Comparison of ENCODE assay signal across 24 mouse cellular contexts in the genomic region with DNA sequence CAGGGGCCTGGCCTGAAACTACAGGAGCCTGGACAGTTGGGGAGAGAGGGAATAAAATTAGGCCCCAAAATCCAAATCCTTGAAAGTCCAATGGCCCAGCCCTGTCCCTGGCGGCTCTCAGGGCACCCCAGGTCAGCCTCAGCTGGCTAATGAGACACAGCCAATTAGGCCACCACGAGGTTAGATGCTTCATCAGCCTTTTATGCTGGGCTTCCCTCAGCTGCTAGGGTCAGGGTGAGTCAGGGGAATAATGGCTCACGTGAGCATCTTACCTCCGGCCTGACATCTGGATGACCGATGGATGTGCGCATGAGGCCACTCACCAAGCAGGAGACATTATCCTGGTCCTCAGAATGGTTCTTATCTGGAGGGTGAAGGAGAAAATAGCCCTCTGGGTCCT. TPM values are rescaled to one million over a fixed set of nuclear protein-coding genes. Genes with fewer than 3 reads are reported as not detected.
DNase-seq lines count a peak whose midpoint lies in the region; ATAC-seq and TF ChIP-seq lines count a peak whose summit lies in the region.
"Had no signal": no experiment of that assay in that cellular context is flagged by ENCODE, and none has a peak within 500 bp of the region (broad histone marks: within the 10 kb centered on the region; RNA-seq: fewer than 3 reads in every experiment).

No protein-coding gene starts in this region.

- no peak overlapping the region for H3K9ac ChIP-seq in forebrain, embryonic 16.5 days (replicated peaks; ENCODE audit: low read depth, low read length)
- no peak overlapping the region for H3K9ac ChIP-seq in neural tube, embryonic 11.5 days (ENCODE audit: low read length)
- H3K9ac ChIP-seq: embryonic facial prominence, embryonic 13.5 days; heart, embryonic 13.5 days; limb, embryonic 13.5 days; liver, embryonic 15.5 days had no signal

- TF ChIP-seq CTCF in kidney, adult 2 months (conservative IDR thresholded peaks at IDR 0.05; ENCODE audit: insufficient read depth, insufficient read length, low read depth, low read length), result no peak

- no peak for DNase-seq in forebrain, embryonic 10.5 days (ENCODE audit: extremely low spot score, low spot score)
- DNase-seq in kidney, adult 2 months, result peak; percentile 48
- DNase-seq in kidney, adult 18-20 months, result no peak
- DNase-seq in neural tube, embryonic 11.5 days (ENCODE audit: low spot score), result peak; percentile 57
- no peak for DNase-seq in neural tube, embryonic 10.5 days (ENCODE audit: extremely low spot score, low spot score)
- peak; percentile 55 for DNase-seq in retina, postnatal 1 day
- DNase-seq in left cerebral cortex, postnatal 36 days (ENCODE audit: low spot score in 2 of 2), result no peak
- DNase-seq: adrenal gland, adult 2 months; cerebellum, adult 9-11 months; gastrocnemius, postnatal 10 days; heart, adult 18-20 months; right cerebral cortex, postnatal 25 days; thymus, adult 18-20 months had no signal

- ATAC-seq in forebrain, embryonic 16.5 days, result no peak
- no peak for ATAC-seq in neural tube, embryonic 11.5 days (ENCODE audit: insufficient read depth, low FRiP score, low TSS enrichment)
- ATAC-seq: inflammation-experienced regulatory T-cells, adult 6 months had no signal

- H3K4me3 ChIP-seq in forebrain, embryonic 10.5 days, result peak overlapping the region; percentile 92
- H3K4me3 ChIP-seq in forebrain, embryonic 16.5 days (replicated peaks; ENCODE audit: low read length), result no peak overlapping the region
- H3K4me3 ChIP-seq in kidney, adult 2 months (ENCODE audit: insufficient read depth, low read depth, low read length), result no peak overlapping the region
- H3K4me3 ChIP-seq in neural tube, embryonic 11.5 days (ENCODE audit: low read depth, low read length), result no peak overlapping the region
- H3K4me3 ChIP-seq: embryonic facial prominence, embryonic 13.5 days; heart, embryonic 13.5 days; limb, embryonic 13.5 days; liver, embryonic 15.5 days had no signal

- intact Hi-C loops in left cerebral cortex, postnatal 36 days (cut with DNase I), result no loop called here

- 38% methylated on average over 6 of the region's 6 CpGs for WGBS in forebrain, embryonic 10.5 days
- 38% methylated on average over 6 of the region's 6 CpGs for WGBS in forebrain, embryonic 16.5 days
- 69% methylated on average over 6 of the region's 6 CpGs for WGBS in kidney, adult 2 months
- 51% methylated on average over 6 of the region's 6 CpGs for WGBS in neural tube, embryonic 11.5 days

- no peak for TF ChIP-seq POLR2A in kidney, adult 2 months (IDR thresholded peaks at IDR 0.05; ENCODE audit: low read depth, low read length)

- H3K27me3 ChIP-seq in forebrain, embryonic 10.5 days (ENCODE audit: poor library complexity, severe bottlenecking), result peaks cover 63% of the 10 kb centered on the region
- 0 out of 2 replicates have a peak, but pooled peaks cover 3% of the 10 kb centered on the region for H3K27me3 ChIP-seq in forebrain, embryonic 16.5 days (replicated peaks; ENCODE audit: control insufficient read depth, insufficient read depth, low read length)
- no peaks in the 10 kb centered on the region for H3K27me3 ChIP-seq in kidney, adult 2 months (replicated peaks; ENCODE audit: control insufficient read depth, insufficient read depth, low read length)
- H3K27me3 ChIP-seq in neural tube, embryonic 11.5 days (ENCODE audit: control insufficient read depth, insufficient read depth, low read length), result no peaks in the 10 kb centered on the region

- H3K9me3 ChIP-seq in forebrain, embryonic 10.5 days, result no peaks in the 10 kb centered on the region
- no peaks in the 10 kb centered on the region for H3K9me3 ChIP-seq in forebrain, embryonic 16.5 days (ENCODE audit: control insufficient read depth, low read length)
- no peaks in the 10 kb centered on the region for H3K9me3 ChIP-seq in neural tube, embryonic 11.5 days (ENCODE audit: control insufficient read depth, low read length)
- H3K9me3 ChIP-seq: embryonic facial prominence, embryonic 13.5 days; heart, embryonic 13.5 days; limb, embryonic 13.5 days; liver, embryonic 15.5 days had no signal

- peaks cover 29% of the 10 kb centered on the region for H3K36me3 ChIP-seq in forebrain, embryonic 10.5 days (replicated peaks)
- no peaks in the 10 kb centered on the region for H3K36me3 ChIP-seq in forebrain, embryonic 16.5 days (ENCODE audit: control insufficient read depth, insufficient read depth)
- no peaks in the 10 kb centered on the region for H3K36me3 ChIP-seq in kidney, adult 2 months (ENCODE audit: control insufficient read depth, insufficient read depth, low read length)
- peaks cover 3% of the 10 kb centered on the region for H3K36me3 ChIP-seq in neural tube, embryonic 11.5 days (ENCODE audit: control insufficient read depth, insufficient read depth, low read length)

- H3K27ac ChIP-seq in forebrain, embryonic 10.5 days, result peak overlapping the region; percentile 86
- H3K27ac ChIP-seq in forebrain, embryonic 16.5 days (ENCODE audit: low read length), result no peak overlapping the region
- no peak overlapping the region for H3K27ac ChIP-seq in kidney, adult 2 months (ENCODE audit: insufficient read depth, low read depth, low read length)
- peak overlapping the region; percentile 72 for H3K27ac ChIP-seq in neural tube, embryonic 11.5 days (ENCODE audit: low read depth, low read length)
- H3K27ac ChIP-seq: embryonic facial prominence, embryonic 13.5 days; heart, embryonic 13.5 days; kidney, postnatal 0 days; limb, embryonic 13.5 days; liver, embryonic 15.5 days; macrophage had no signal

- peaks cover 70% of the 10 kb centered on the region for H3K4me1 ChIP-seq in forebrain, embryonic 10.5 days
- H3K4me1 ChIP-seq in forebrain, embryonic 16.5 days (replicated peaks; ENCODE audit: control insufficient read depth, insufficient read depth, low read length), result peaks cover 25% of the 10 kb centered on the region
- peaks cover 14% of the 10 kb centered on the region; the same call in 1 of the 2 replicates for H3K4me1 ChIP-seq in kidney, adult 2 months (ENCODE audit: control insufficient read depth, insufficient read depth, low read length)
- peaks cover 31% of the 10 kb centered on the region for H3K4me1 ChIP-seq in neural tube, embryonic 11.5 days (ENCODE audit: control insufficient read depth, insufficient read depth, low read length)

- H3K4me2 ChIP-seq in forebrain, embryonic 16.5 days (ENCODE audit: low read length), result no peak overlapping the region
- peak overlapping the region; percentile 81; the same call in 1 of the 2 replicates for H3K4me2 ChIP-seq in neural tube, embryonic 11.5 days (ENCODE audit: low read depth)
- H3K4me2 ChIP-seq: embryonic facial prominence, embryonic 13.5 days; heart, embryonic 13.5 days; limb, embryonic 13.5 days; liver, embryonic 15.5 days had no signal

RNA-seq across cellular contexts. Expression of a gene that starts 3.0 kb away (rescaled TPM):
- 12.8 and 14.0 TPM in 2 replicates for polyA plus RNA-seq in forebrain, embryonic 10.5 days (2016; fragmentation: Nextera tagmentation; extraction: Ambion mirVana)
- polyA plus RNA-seq in forebrain, embryonic 16.5 days (2015; fragmentation: Nextera tagmentation; extraction: Ambion mirVana), result 9.6 and 10.2 TPM in 2 replicates
- 6.9 and 8.6 TPM in 2 replicates for polyA plus RNA-seq in kidney, adult 2 months (2012; rRNA removed)
- 42.5 and 48.9 TPM in 2 replicates for polyA plus RNA-seq in neural tube, embryonic 11.5 days (2014; fragmentation: Nextera tagmentation; extraction: Ambion mirVana)
- total RNA-seq in left cerebral cortex, postnatal 36 days (2021), result 10 to 100 TPM; 12.0 to 13.9 TPM

RNA-seq across cellular contexts. Expression of a gene that starts 4.2 kb away (rescaled TPM):
- not detected in 2 replicates for polyA plus RNA-seq in forebrain, embryonic 10.5 days (2016; fragmentation: Nextera tagmentation; extraction: Ambion mirVana)
- polyA plus RNA-seq in forebrain, embryonic 16.5 days (2015; fragmentation: Nextera tagmentation; extraction: Ambion mirVana), result 0.35 and 0.53 TPM in 2 replicates
- 0.20 TPM in 1 of 2 replicates, not detected in the other for polyA plus RNA-seq in kidney, adult 2 months (2012; rRNA removed)
- not detected in 2 replicates for polyA plus RNA-seq in neural tube, embryonic 11.5 days (2014; fragmentation: Nextera tagmentation; extraction: Ambion mirVana)
- total RNA-seq in left cerebral cortex, postnatal 36 days (2021), result not detected
- total RNA-seq: adrenal gland, adult 2 months; gastrocnemius, postnatal 10 days; heart, postnatal 25 days had no signal
- polyA plus RNA-seq: adrenal gland, adult 2 months; embryonic facial prominence, embryonic 13.5 days; heart, embryonic 13.5 days; limb, embryonic 13.5 days; neural tube, embryonic 14.5 days; stomach, embryonic 14.5 days had no signal

RNA-seq across cellular contexts. Expression of a gene that starts 5.3 kb away (rescaled TPM):
- polyA plus RNA-seq in forebrain, embryonic 10.5 days (2016; fragmentation: Nextera tagmentation; extraction: Ambion mirVana), result 4.9 and 5.3 TPM in 2 replicates
- 4.3 and 4.8 TPM in 2 replicates for polyA plus RNA-seq in forebrain, embryonic 16.5 days (2015; fragmentation: Nextera tagmentation; extraction: Ambion mirVana)
- 4.5 and 4.6 TPM in 2 replicates for polyA plus RNA-seq in kidney, adult 2 months (2012; rRNA removed)
- 3.4 and 4.0 TPM in 2 replicates for polyA plus RNA-seq in neural tube, embryonic 11.5 days (2014; fragmentation: Nextera tagmentation; extraction: Ambion mirVana)
- 10 to 100 TPM; 12.2 to 12.5 TPM for total RNA-seq in left cerebral cortex, postnatal 36 days (2021)

RNA-seq across cellular contexts. Expression of a gene that starts 25.3 kb away (rescaled TPM):
- polyA plus RNA-seq in forebrain, embryonic 10.5 days (2016; fragmentation: Nextera tagmentation; extraction: Ambion mirVana), result 878 and 901 TPM in 2 replicates
- polyA plus RNA-seq in forebrain, embryonic 16.5 days (2015; fragmentation: Nextera tagmentation; extraction: Ambion mirVana), result 418 and 427 TPM in 2 replicates
- 372 and 534 TPM in 2 replicates for polyA plus RNA-seq in kidney, adult 2 months (2012; rRNA removed)
- 818 and 875 TPM in 2 replicates for polyA plus RNA-seq in neural tube, embryonic 11.5 days (2014; fragmentation: Nextera tagmentation; extraction: Ambion mirVana)
- 100 to 1,000 TPM; 465 to 510 TPM for total RNA-seq in left cerebral cortex, postnatal 36 days (2021)

RNA-seq across cellular contexts. Expression of a gene that starts 34.9 kb away (rescaled TPM):
- 7.3 TPM in 2 replicates for polyA plus RNA-seq in forebrain, embryonic 10.5 days (2016; fragmentation: Nextera tagmentation; extraction: Ambion mirVana)
- 2.9 and 5.5 TPM in 2 replicates for polyA plus RNA-seq in forebrain, embryonic 16.5 days (2015; fragmentation: Nextera tagmentation; extraction: Ambion mirVana)
- polyA plus RNA-seq in kidney, adult 2 months (2012; rRNA removed), result 5.0 and 7.1 TPM in 2 replicates
- polyA plus RNA-seq in neural tube, embryonic 11.5 days (2014; fragmentation: Nextera tagmentation; extraction: Ambion mirVana), result 3.4 and 3.9 TPM in 2 replicates
- 1 to 10 TPM; 1.4 to 1.9 TPM for total RNA-seq in left cerebral cortex, postnatal 36 days (2021)
- polyA plus RNA-seq: macrophage had no signal

Comparison
In these comparisons a context has a peak if more than half of its experiments do, and no peak if none do; other contexts are left out.
1. DNase-seq: peak in kidney, adult 2 months (single experiment), neural tube, embryonic 11.5 days (single experiment) and retina, postnatal 1 day (single experiment); none in forebrain, embryonic 10.5 days (single experiment), kidney, adult 18-20 months (single experiment), neural tube, embryonic 10.5 days (single experiment) and left cerebral cortex, postnatal 36 days (0 of 2).
2. H3K27ac ChIP-seq: peak in forebrain, embryonic 10.5 days (single experiment) and neural tube, embryonic 11.5 days (single experiment); none in forebrain, embryonic 16.5 days (single experiment) and kidney, adult 2 months (single experiment).